Mouse (Mus musculus): Measurements from ENCODE around the gene 4931414P19Rik. TPM values are rescaled to one million over a fixed set of nuclear protein-coding genes. Genes with fewer than 3 reads are reported as not detected.

Gene 4931414P19Rik
- polyA plus RNA-seq, 1 experiment from 2014 or later = 4.8 TPM

DNA sequence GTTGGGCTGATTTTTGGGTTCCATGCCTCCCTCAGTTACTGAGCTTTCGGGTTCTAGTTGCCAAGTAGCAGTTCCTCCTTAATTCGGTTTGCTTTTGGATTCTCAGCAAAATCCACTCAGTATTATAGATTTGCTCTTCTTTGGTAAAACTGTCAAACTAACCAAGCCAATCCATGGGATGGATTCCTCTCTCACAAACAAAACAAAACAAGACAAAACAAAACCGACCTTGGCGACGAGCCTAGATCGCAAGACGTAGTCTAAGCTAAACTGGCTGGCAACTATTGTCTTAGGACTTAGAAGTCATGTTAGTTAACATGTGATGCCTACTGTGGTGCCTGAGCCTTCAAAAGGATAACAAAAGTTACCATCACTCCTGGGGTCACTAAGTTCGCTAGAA lies 2.1 kb downstream of the 4931414P19Rik start:
- H3K27ac ChIP-seq (replicated peaks; ENCODE audit: low read depth, low read length) = peak overlapping the region; percentile 94
- 80% methylated on average over 8 of the region's 8 CpGs for WGBS
- no peaks in the 10 kb centered on the region for H3K9me3 ChIP-seq (ENCODE audit: control insufficient read depth, low read length)
- no peaks in the 10 kb centered on the region for H3K27me3 ChIP-seq (replicated peaks; ENCODE audit: control insufficient read depth, insufficient read depth, low read length)
- H3K4me3 ChIP-seq (ENCODE audit: low read depth, low read length) = peak overlapping the region; percentile 62
- H3K36me3 ChIP-seq (ENCODE audit: control insufficient read depth, insufficient read depth, low read length) = no peaks in the 10 kb centered on the region
- H3K9ac ChIP-seq (ENCODE audit: low read depth, low read length) = peak overlapping the region; percentile 87; the same call in 1 of the 2 replicates
- peak overlapping the region; percentile 54 for H3K4me2 ChIP-seq (ENCODE audit: low read depth, low read length)
- DNase-seq (ENCODE audit: low spot score) (no peak), ATAC-seq (ENCODE audit: low read depth) (no peak)
- peaks cover 17% of the 10 kb centered on the region for H3K4me1 ChIP-seq (ENCODE audit: control insufficient read depth, insufficient read depth, low read length)

DNA sequence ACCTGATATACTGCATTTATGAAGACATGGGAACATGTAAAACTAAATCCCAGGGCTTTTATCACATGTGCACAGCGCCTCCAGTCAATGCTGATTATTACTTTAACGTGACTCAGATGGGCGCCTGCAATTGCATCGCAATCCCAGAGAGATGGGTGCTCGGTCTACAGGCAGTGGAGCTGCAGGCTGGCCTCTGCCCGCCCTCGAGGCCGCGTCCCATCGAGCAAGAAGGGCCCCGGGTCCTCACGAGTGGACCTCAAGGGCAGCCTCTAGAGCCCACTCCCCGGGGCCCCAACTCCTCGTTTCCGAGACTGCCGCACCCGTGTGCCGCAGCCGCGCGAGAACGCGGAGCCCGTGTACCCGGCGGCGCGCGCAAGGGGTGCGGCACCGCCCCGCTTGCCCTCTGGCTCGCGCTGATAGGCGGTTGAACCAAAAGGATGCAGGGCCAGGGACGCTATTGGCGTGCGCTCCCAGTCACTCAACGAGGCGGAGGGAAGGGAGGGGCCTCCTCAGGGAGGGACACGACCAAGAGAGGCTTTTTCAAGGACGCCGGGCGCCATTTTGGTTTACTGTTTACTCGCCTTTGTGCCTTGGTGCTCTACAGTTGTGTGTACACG lies 2.6 kb downstream of the 4931414P19Rik start:
- Histone ChIP-seq H3K4me1 (ENCODE audit: control insufficient read depth, insufficient read depth, low read length) (peaks cover 17% of the 10 kb centered on the region), H3K4me2 (ENCODE audit: low read depth, low read length) (peak overlapping the region; percentile 54), H3K36me3 (ENCODE audit: control insufficient read depth, insufficient read depth, low read length) (no peaks in the 10 kb centered on the region), H3K9me3 (ENCODE audit: control insufficient read depth, low read length) (no peaks in the 10 kb centered on the region), H3K4me3 (ENCODE audit: low read depth, low read length) (peak overlapping the region; percentile 62), H3K27ac (replicated peaks; ENCODE audit: low read depth, low read length) (peak overlapping the region; percentile 94), H3K27me3 (replicated peaks; ENCODE audit: control insufficient read depth, insufficient read depth, low read length) (no peaks in the 10 kb centered on the region), H3K9ac (ENCODE audit: low read depth, low read length) (peak overlapping the region; percentile 87)
- ATAC-seq (ENCODE audit: low read depth) (peak; percentile 99), DNase-seq (ENCODE audit: low spot score) (peak; percentile 99)
- WGBS = under 1% methylated on average over 44 of the region's 46 CpGs

DNA sequence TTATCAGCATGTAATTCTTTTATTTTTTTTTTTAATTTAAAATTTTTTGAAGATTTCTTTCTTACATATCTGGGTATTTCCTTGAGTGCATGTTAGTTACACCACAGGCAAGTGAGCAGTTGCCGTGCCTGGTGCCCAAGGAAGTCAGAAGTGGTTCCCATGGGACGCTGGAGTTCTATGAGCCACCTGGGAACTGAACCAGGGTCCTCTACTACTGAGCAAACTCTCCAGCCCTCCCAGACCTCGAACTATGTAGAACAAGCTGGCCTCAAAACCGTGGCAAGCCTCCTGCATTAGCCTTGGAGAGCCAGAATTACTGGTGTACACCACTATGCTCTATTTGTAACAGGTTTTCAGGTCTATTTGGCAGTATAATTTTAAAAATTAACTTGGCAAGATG lies 3.2 kb downstream of the 4931414P19Rik start:
- ATAC-seq (ENCODE audit: low read depth) = no peak
- DNase-seq (ENCODE audit: low spot score) = peak; percentile 35
- H3K4me3 ChIP-seq (ENCODE audit: low read depth, low read length) = peak overlapping the region; percentile 62
- peaks cover 17% of the 10 kb centered on the region for H3K4me1 ChIP-seq (ENCODE audit: control insufficient read depth, insufficient read depth, low read length)
- H3K4me2 ChIP-seq (ENCODE audit: low read depth, low read length) = peak overlapping the region; percentile 54
- peak overlapping the region; percentile 87 for H3K9ac ChIP-seq (ENCODE audit: low read depth, low read length)
- H3K9me3 ChIP-seq (ENCODE audit: control insufficient read depth, low read length) = no peaks in the 10 kb centered on the region
- WGBS = 36% methylated on average over 4 of the region's 4 CpGs
- H3K27ac ChIP-seq (replicated peaks; ENCODE audit: low read depth, low read length) = peak overlapping the region; percentile 94
- no peaks in the 10 kb centered on the region for H3K36me3 ChIP-seq (ENCODE audit: control insufficient read depth, insufficient read depth, low read length)
- no peaks in the 10 kb centered on the region for H3K27me3 ChIP-seq (replicated peaks; ENCODE audit: control insufficient read depth, insufficient read depth, low read length)

DNA sequence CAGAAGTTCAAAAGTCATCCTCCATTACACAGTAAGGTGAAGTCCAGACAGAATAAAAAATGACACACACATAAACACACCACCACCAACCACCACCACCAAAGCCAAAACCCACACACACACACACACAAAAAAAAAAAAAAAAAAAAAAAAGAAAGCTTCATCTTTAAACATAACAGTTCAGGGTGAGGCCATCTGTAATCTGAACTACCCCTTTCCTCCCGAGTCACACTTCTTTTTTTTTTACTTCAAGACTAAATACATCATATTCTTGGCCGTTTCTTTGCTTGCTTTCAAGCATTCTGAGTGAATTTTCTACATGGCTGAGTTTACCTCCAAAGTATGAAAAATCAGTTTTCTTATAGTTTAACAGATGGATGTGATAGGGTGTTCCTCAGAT lies 4.2 kb downstream of the 4931414P19Rik start:
- Histone ChIP-seq H3K27me3 (replicated peaks; ENCODE audit: control insufficient read depth, insufficient read depth, low read length) (no peaks in the 10 kb centered on the region), H3K4me1 (ENCODE audit: control insufficient read depth, insufficient read depth, low read length) (peaks cover 17% of the 10 kb centered on the region), H3K36me3 (ENCODE audit: control insufficient read depth, insufficient read depth, low read length) (no peaks in the 10 kb centered on the region), H3K9ac (ENCODE audit: low read depth, low read length) (no peak overlapping the region), H3K4me3 (ENCODE audit: low read depth, low read length) (no peak overlapping the region), H3K4me2 (ENCODE audit: low read depth, low read length) (no peak overlapping the region), H3K9me3 (ENCODE audit: control insufficient read depth, low read length) (no peaks in the 10 kb centered on the region), H3K27ac (replicated peaks; ENCODE audit: low read depth, low read length) (no peak overlapping the region)
- WGBS = 45% methylated on average over 2 of the region's 2 CpGs
- no peak for ATAC-seq (ENCODE audit: low read depth)
- no peak for DNase-seq (ENCODE audit: low spot score)

DNA sequence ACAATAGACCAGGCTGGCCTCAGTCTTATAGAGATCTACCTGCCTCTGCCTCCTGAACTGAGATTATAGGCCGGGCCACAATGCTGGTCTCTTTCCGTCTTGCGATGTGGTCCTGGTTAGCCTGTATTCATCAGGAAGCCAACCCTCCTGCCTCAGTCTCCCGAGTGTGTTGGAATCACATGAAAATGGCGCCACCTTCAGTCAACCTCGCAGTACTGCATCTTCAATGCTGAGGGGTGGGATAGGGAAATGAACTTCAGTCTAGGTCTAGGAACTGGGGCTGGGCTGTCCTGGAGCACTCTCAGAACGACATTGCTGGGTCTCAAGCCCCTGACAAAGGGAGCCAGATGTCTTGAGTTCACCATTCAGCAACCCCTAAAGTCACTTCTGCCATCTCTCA lies 8.7 kb downstream of the 4931414P19Rik start:
- Histone ChIP-seq H3K9ac (ENCODE audit: low read depth, low read length) (no peak overlapping the region), H3K27ac (replicated peaks; ENCODE audit: low read depth, low read length) (no peak overlapping the region), H3K4me2 (ENCODE audit: low read depth, low read length) (no peak overlapping the region), H3K4me1 (ENCODE audit: control insufficient read depth, insufficient read depth, low read length) (no peaks in the 10 kb centered on the region), H3K27me3 (replicated peaks; ENCODE audit: control insufficient read depth, insufficient read depth, low read length) (no peaks in the 10 kb centered on the region), H3K9me3 (ENCODE audit: control insufficient read depth, low read length) (no peaks in the 10 kb centered on the region), H3K4me3 (ENCODE audit: low read depth, low read length) (no peak overlapping the region), H3K36me3 (ENCODE audit: control insufficient read depth, insufficient read depth, low read length) (peaks cover 18% of the 10 kb centered on the region)
- DNase-seq (ENCODE audit: low spot score) (no peak), ATAC-seq (ENCODE audit: low read depth) (no peak)
- 80% methylated on average over 7 of the region's 7 CpGs for WGBS

DNA sequence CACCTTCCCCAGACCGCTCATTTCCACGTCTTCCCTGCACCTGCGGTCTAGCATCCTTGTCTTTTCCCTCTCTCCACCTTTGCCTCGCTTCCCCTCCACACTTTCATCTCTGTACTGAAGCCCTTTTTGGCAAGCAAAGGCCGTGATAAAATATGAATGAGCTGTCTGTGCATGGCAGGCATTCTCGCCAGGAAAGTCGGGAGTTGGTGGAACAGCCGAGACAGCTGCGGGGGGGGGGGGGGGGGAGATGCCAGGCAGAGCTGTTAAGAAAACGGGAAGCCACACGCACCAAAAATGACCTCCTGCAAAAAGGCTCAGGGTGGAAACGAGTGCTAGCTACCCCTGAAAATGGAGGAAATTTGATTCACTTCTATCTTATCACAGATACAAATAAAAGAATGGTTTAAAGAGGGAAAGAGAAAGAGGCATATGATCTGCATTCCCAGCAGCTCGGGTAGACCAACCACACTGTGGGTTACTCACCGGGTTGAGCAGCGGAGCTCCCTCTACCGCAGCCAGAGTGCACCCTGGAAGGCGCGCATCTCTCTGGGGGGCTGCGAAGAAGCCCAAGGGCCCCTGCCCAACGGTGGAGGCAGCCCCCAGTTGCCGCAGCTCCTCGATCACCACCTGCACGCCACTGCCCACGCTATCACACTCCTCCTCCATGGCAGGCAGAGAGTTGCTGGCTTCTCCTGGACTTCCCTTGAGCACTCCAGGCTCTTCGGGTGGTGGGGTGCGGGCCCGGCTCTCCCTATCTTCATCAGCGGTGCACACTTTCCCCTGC lies 11.0 kb downstream of the 4931414P19Rik start:
- DNase-seq (ENCODE audit: low spot score) (no peak), ATAC-seq (ENCODE audit: low read depth) (no peak)
- no peaks in the 10 kb centered on the region for H3K9me3 ChIP-seq (ENCODE audit: control insufficient read depth, low read length)
- no peaks in the 10 kb centered on the region for H3K27me3 ChIP-seq (replicated peaks; ENCODE audit: control insufficient read depth, insufficient read depth, low read length)
- H3K36me3 ChIP-seq (ENCODE audit: control insufficient read depth, insufficient read depth, low read length) = peaks cover 18% of the 10 kb centered on the region
- H3K27ac ChIP-seq (replicated peaks; ENCODE audit: low read depth, low read length) = no peak overlapping the region
- H3K4me3 ChIP-seq (ENCODE audit: low read depth, low read length) = no peak overlapping the region
- H3K9ac ChIP-seq (ENCODE audit: low read depth, low read length) = peak overlapping the region; percentile 42; the same call in 1 of the 2 replicates
- WGBS = 67% methylated on average over 27 of the region's 28 CpGs
- no peak overlapping the region for H3K4me2 ChIP-seq (ENCODE audit: low read depth, low read length)
- no peaks in the 10 kb centered on the region for H3K4me1 ChIP-seq (ENCODE audit: control insufficient read depth, insufficient read depth, low read length)

DNA sequence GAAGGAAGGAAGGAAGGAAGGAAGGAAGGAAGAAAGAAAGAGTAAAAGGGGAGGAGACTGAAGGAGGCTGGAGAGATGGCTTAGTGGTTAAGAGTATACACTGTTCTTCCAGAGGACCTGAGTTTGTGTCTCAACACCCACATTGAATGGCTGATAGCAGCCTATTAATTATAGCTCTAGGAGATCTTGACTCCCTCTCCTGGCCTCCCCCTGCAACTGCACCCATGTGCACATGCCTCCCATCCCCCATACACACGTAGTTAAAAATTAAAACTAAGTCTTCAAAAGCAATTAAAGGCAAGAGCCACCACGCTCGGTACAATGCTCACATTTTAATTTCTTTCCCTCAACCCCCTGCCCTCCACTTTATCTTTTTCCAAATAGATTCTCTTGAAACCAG lies 11.7 kb downstream of the 4931414P19Rik start:
- H3K4me1 ChIP-seq (ENCODE audit: control insufficient read depth, insufficient read depth, low read length) = no peaks in the 10 kb centered on the region
- H3K9me3 ChIP-seq (ENCODE audit: control insufficient read depth, low read length) = no peaks in the 10 kb centered on the region
- WGBS = 93% methylated on average over 3 of the region's 3 CpGs
- H3K27me3 ChIP-seq (replicated peaks; ENCODE audit: control insufficient read depth, insufficient read depth, low read length) = no peaks in the 10 kb centered on the region
- H3K27ac ChIP-seq (replicated peaks; ENCODE audit: low read depth, low read length) = no peak overlapping the region
- DNase-seq (ENCODE audit: low spot score) = no peak
- no peak overlapping the region for H3K4me3 ChIP-seq (ENCODE audit: low read depth, low read length)
- no peak overlapping the region for H3K4me2 ChIP-seq (ENCODE audit: low read depth, low read length)
- H3K9ac ChIP-seq (ENCODE audit: low read depth, low read length) = no peak overlapping the region
- no peak for ATAC-seq (ENCODE audit: low read depth)
- H3K36me3 ChIP-seq (ENCODE audit: control insufficient read depth, insufficient read depth, low read length) = peaks cover 18% of the 10 kb centered on the region

DNA sequence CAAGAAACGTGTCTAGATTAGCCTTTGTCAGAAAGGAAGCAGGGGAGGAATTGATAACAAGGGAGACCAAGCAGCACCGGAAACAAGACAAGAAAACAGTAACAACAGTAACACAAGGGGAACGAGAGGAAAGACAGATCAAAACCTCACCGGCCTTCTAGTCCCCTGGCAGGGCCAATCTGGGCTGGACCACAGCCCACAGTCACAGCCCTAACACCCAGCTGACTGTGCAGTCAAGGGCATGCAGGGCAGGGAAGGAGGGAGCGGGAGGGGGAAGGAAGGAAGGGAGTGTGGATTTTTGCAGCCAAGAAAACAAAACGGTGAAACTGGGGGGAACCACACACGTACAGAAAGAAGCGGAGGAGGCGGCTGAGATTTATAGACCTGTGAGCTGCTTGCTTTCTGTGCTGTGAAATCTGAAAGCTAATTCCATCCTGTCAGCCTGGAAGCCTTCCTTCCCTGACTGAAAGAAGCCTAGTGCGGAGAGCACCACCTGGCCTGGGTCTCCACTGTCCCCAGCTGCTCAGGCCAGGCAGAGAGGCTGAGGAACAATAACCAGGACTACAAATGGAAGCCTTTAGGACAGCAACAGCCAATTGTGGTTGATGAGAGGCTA lies 13.4 kb downstream of the 4931414P19Rik start:
- DNase-seq (ENCODE audit: low spot score) (no peak), ATAC-seq (ENCODE audit: low read depth) (no peak)
- Histone ChIP-seq H3K9ac (ENCODE audit: low read depth, low read length) (0 out of 2 replicates have a peak overlapping the region, but pooled peaks have one; percentile 14), H3K27ac (replicated peaks; ENCODE audit: low read depth, low read length) (peak overlapping the region; percentile 39; the same call in 1 of the 2 replicates), H3K4me1 (ENCODE audit: control insufficient read depth, insufficient read depth, low read length) (no peaks in the 10 kb centered on the region), H3K27me3 (replicated peaks; ENCODE audit: control insufficient read depth, insufficient read depth, low read length) (no peaks in the 10 kb centered on the region), H3K4me3 (ENCODE audit: low read depth, low read length) (no peak overlapping the region), H3K9me3 (ENCODE audit: control insufficient read depth, low read length) (no peaks in the 10 kb centered on the region), H3K4me2 (ENCODE audit: low read depth, low read length) (no peak overlapping the region), H3K36me3 (ENCODE audit: control insufficient read depth, insufficient read depth, low read length) (peaks cover 21% of the 10 kb centered on the region)
- WGBS = 68% methylated on average over 10 of the region's 10 CpGs
